Mouse (Mus musculus) heart, adult 18-20 months (tissue): Measurements from ENCODE around the gene Slc48a1. TPM values are rescaled to one million over a fixed set of nuclear protein-coding genes. Genes with fewer than 3 reads are reported as not detected.

Experiments used
- DNase-seq, 2 experiments: peaks; one replicate each; pipeline ENCODE4 v3.0.0; 2021 to 2022; ENCODE audit warnings: mixed read lengths in 1 of 2
- total RNA-seq, 2 experiments: library from RNA; stranded (reverse); gene quantifications; 2 replicates each; pipeline ENCODE4 v1.2.3; 2021

Slc48a1 gene
- total RNA-seq, 2 experiments from 2014 or later = 57.9 to 69.7 TPM

- no peak for DNase-seq
These were observed 23.5 kb downstream of the Slc48a1 start for GRCm38 (mm10) chr15:97801811-97802210.

DNA sequence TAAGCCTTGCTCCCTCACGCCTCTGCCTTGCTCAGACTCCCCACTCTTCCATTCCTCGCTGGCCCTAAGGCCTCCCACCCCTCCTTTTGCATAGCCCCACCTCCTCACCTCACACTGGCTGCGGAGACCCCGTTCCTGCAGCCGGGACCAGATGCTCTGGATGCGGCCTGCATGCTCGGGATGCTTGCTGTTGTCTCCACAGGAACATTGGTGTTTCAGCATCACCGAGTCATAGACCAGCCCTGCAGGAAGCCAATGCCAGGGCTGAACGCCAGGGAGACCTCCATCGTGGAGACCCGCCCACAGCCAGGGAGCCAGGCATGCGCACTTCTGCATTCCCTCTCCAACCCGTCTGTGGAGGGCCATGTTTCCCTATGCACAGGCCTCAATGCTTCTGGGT is 24.3 kb downstream of the Slc48a1 start:
- DNase-seq = no peak

- no peak for DNase-seq
These were observed 29.5 kb downstream of the Slc48a1 start for GRCm38 (mm10) chr15:97807867-97808266.

- DNase-seq = no peak
These were observed 30.2 kb downstream of the Slc48a1 start for GRCm38 (mm10) chr15:97808532-97808931.

GRCm38 (mm10) chr15:97809206-97809605 is 30.9 kb downstream of the Slc48a1 start:
- DNase-seq = no peak

DNA sequence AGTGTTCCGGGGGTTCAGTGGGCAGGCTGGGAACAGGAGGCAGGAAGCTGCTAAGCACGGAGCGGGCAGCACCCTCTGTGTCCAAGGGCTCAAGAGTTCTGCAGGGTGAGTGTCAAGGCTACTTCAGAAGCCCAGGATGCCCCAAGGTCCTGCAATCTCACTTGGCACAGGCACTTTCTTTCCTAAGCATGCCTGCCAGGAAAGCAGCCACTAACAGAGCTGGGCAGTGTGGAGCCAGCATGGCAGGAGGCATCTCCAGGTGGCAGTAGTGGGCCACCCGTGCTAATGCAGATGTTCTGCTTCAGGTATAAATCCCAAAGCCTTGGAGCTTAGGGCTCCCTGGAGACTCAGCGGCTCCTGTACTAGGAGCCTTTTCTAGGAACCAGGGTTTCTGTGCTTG is 31.6 kb downstream of the Slc48a1 start:
- DNase-seq = peak in 1 of 2 experiments; percentile 68

DNA sequence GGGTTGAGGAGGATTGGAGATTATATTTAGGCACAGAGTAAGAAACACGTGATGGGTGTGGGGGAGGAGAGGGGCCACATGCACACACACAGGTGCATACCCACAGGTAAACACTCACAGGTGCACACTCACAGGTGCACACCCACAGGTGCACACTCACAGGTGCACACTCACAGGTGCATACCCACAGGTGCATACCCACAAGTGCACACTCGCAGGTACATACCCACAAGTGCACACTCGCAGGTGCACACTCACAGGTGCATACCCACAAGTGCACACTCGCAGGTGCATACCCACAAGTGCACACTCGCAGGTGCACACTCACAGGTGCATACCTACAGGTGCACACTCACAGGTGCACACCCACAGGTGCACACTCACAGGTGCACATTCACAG is 32.1 kb downstream of the Slc48a1 start:
- DNase-seq = no peak

DNA sequence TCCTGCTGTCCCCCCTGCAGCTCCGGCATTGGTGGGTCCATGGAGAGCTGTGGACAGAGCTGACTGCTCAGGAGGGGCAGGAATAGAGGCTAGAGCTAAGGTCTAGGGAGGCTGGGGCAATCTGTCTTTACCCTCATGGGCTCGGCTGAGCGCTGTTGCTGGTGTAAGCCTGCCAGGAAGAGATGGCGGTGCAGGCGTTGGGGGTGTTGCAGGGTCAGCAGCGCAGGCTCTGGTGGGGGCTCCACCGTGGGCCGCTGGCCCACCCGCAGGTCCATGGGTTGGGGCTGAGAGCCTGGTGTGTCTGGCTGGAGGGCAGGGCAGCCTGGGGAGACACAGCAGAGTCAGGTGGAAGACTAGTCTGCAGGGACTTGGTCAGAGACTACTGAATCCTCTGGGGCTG is 33.0 kb downstream of the Slc48a1 start:
- DNase-seq = no peak

DNA sequence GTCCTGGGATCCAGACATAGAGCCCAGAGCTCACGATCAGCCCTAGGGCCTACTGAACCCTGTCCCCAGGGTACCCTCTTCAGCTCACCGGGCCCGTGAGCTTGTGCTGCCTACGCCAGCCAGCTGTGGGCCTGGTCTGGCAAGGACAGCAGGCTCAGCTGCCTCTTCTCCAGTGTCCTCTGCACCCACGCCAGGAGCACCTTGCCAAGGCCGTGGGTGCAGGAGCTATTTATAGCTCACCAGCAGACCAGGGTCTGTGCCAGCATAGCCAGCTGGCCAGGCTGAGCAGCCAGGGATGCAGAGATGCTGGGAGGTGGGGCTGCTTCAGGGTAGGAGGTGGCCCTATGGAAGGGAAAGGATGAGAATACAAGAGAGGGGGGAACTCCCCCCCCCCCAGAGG is 33.8 kb downstream of the Slc48a1 start:
- peak; percentile 82 to 90 for DNase-seq

GRCm38 (mm10) chr15:97812875-97813274 is 34.6 kb downstream of the Slc48a1 start:
- DNase-seq = no peak

DNA sequence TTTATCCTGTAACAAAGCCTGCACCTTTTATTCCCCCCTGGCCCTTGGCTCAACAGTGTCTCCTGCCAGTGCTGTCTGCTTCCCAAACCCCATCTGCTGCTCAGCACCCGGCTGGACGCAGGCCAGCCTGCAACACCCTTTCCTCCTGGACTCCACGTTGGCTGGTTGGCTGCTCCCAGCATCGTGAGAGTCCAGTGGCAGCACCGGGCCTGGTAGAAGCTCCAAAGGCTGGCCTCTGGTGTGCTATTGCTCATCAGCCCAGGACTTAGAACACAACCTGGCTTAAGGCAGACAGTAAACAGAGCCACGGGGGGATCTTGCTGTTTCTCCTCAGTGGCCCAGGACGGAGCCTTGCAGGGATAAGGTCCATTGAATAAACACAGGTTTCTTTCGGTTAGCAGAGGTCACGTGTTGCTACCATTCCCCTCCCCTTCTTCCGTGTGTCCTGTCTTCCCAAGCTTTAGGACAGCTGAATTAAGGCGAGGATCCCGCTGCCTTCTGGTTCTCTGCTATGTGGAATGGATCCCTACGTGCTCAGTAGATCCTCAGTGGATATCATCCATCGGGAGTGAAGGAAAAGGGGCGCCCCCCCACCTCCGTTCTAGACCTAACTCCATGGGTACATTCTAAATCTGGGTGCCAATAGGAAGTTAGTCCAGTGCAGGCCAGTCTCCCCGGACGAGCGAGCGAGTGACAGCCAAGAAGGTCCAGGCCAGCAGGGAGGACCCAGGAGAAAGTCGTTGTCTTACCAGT is 35.3 kb downstream of the Slc48a1 start:
- peak; percentile 69 to 80 for DNase-seq

GRCm38 (mm10) chr15:97814703-97815102 is 36.4 kb downstream of the Slc48a1 start:
- DNase-seq = no peak

DNA sequence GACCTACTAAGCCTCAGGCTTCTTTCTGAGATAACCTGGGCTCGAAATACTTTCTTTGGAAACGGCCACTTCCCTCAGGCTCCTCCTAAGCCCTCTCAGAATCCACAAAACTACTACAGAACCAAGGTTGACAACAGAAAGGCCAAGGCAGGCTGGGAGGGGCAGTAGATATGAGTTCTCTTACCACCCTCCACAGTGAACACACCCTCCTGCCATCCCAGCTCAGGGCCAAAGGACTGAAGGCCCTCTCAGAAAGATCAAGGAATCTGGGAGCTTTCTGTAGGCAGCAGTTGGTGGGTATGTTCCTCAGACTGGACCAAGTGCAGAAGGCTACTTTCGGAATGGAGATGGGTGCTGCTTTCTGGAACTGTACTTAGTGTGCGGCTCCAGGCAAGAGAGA is 36.9 kb downstream of the Slc48a1 start:
- no peak for DNase-seq

DNA sequence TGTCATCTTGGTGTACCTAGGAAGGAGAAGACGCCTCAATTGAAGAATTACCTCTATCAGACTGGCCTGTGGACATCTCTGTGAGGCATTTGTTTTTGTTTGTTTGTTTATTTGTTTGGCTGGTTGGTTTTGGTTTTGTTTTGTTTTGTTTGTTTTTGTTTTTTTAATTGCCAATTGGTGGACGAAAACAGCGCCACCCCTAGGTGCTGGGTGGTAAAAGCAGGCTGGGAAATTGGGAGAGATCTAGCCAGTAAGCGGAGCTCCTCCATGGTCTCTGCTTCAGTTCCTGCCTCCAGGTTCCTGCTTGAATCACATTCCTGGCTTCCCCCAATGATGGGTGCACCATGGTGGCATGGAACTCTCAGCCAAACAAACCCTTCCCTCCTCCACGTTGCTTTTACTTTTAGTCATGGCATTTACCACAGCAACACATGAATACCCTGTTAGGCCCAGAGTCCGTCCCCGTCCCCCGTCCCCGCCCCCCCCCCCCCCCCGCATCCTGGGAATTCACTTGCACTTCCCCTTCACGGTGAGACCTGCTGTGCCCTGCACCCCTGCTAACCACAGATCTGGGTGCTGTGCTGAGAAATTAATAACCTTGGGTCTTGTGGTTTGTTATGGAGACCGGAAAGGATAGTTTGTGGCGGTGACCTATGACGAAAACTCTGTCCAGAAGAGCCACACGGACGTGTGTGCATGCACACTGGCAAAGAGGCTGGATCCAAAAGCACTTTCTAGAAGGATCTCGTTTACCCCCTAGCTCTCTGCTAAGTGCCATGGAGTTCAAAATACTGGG is 38.1 kb downstream of the Slc48a1 start:
- DNase-seq = no peak

DNA sequence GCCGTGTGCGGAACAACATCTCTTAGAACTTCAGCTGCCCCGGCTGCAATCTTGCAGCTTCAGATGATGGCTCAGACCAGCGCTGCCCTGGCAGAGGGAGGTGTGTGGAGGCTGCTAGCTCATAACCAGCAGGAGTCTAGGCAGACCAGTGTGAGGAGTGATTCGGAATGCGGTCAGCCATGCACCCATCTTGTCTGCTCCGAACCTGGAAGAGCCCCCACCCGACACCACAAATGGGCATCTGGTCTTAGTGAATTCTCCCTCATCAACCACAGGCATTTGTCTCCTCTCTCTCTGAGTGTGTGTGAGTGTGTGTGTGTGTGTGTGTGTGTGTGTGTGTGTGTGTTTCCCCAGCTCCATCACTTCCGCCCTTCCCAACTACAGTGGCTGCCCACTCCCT is 41.6 kb downstream of the Slc48a1 start:
- no peak for DNase-seq

GRCm38 (mm10) chr15:97821321-97821982 is 43.1 kb downstream of the Slc48a1 start:
- peak; percentile 56 to 74 for DNase-seq

GRCm38 (mm10) chr15:97821983-97822363 is 43.7 kb downstream of the Slc48a1 start:
- peak in 1 of 2 experiments; percentile 46 for DNase-seq

DNA sequence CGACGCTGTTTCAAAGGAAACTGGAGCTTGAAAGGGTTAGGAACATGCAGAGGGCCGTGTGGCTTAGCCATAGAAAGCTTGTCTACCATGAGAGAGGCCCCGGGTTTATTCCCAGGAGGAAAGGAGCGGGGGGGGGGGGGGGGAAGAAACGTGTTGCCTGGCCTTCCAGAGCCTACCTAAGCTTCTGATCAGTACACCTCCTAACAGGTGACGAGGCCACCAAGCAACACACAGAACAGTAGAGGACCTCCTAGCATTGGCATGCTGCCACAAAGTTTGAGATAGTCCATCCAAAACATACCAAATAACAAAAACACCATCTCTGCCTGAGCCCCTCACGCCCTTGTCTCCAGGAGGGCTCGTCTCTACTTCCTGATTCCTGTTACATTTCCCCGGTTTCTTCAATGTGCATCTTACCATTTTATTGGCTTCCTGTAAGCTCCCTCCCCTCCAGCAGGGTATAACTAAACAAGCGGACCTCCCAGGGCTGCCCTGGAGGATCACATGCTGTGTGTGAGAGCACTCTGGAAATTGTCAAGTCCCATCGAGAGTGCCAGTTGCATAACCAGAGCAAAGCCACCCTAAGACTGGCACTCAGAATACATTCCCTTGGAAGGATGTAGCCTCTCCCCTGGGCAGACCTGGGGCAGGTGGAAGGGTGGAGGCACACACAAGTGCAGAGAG is 44.4 kb downstream of the Slc48a1 start:
- peak in 1 of 2 experiments; percentile 52 for DNase-seq

GRCm38 (mm10) chr15:97823479-97823878 is 45.2 kb downstream of the Slc48a1 start:
- peak in 1 of 2 experiments; percentile 31 for DNase-seq

DNA sequence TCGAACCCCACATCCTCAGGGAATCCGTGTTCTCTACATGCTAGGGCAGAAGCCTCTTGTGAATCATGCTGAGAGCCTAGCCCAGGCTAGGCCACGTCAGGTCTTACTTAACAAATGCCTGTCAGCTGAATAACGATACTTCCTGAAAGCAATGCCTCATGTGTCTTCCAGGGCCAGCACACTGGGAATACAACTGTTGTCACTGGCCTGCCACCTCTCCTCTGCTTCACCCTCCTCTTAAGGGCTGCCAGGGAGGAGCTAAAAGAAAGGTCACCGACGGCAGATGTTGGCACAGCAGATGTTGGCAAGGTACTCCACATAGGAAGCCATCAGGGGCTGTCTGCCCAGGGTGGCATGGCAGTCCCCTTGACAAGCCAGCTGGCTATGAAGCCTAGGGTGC is 45.7 kb downstream of the Slc48a1 start:
- DNase-seq = peak; percentile 64 to 77

GRCm38 (mm10) chr15:97825071-97825940 is 47.0 kb downstream of the Slc48a1 start:
- peak; percentile 89 to 94 for DNase-seq
